Mouse (Mus musculus): ENCODE data around the gene Cdhr5. TPM values are rescaled to one million over a fixed set of nuclear protein-coding genes. Genes with fewer than 3 reads are reported as not detected.
"Not testable (repeated sequence)": the region's sequence is repeated elsewhere in the genome, so short reads cannot be mapped to it uniquely, and the experiment has no call there.

Gene Cdhr5
- total RNA-seq, 2 experiments from 2014 or later: not detected

- no peak for DNase-seq
Measured at GRCm38 (mm10) chr7:141277701-141278678, 1.4 kb upstream of the Cdhr5 start.

- no peak for DNase-seq
Measured at GRCm38 (mm10) chr7:141275356-141275755, 1.2 kb downstream of the Cdhr5 start.

- no peak for DNase-seq
Measured at GRCm38 (mm10) chr7:141270631-141271030, 6.0 kb downstream of the Cdhr5 start.

GRCm38 (mm10) chr7:141269273-141269545 lies 7.4 kb downstream of the Cdhr5 start:
- no peak for DNase-seq

GRCm38 (mm10) chr7:141268466-141269272 lies 7.9 kb downstream of the Cdhr5 start:
- no peak for DNase-seq

GRCm38 (mm10) chr7:141265739-141266561 lies 10.6 kb downstream of the Cdhr5 start, which contains the start of gene Irf7:
Gene Irf7, minus strand, starts transcription at chr7:141266481.
- DNase-seq: no peak

- no peak for DNase-seq
Measured at GRCm38 (mm10) chr7:141265411-141265738, 11.2 kb downstream of the Cdhr5 start.

GRCm38 (mm10) chr7:141264761-141265410 lies 11.7 kb downstream of the Cdhr5 start:
- DNase-seq: no peak

- DNase-seq: no peak
Measured at GRCm38 (mm10) chr7:141264041-141264700, 12.4 kb downstream of the Cdhr5 start.

GRCm38 (mm10) chr7:141263640-141264039 lies 12.9 kb downstream of the Cdhr5 start:
- no peak for DNase-seq

- DNase-seq: no peak
Measured at GRCm38 (mm10) chr7:141261480-141261879, 15.1 kb downstream of the Cdhr5 start.

GRCm38 (mm10) chr7:141256159-141256558 lies 20.4 kb downstream of the Cdhr5 start:
- no peak for DNase-seq

GRCm38 (mm10) chr7:141250486-141250885 lies 26.1 kb downstream of the Cdhr5 start:
- DNase-seq: not testable (repeated sequence)

- no peak for DNase-seq
Measured at GRCm38 (mm10) chr7:141231551-141231950, 45.0 kb downstream of the Cdhr5 start.

GRCm38 (mm10) chr7:141231111-141231510 lies 45.5 kb downstream of the Cdhr5 start:
- DNase-seq: no peak

- no peak for DNase-seq
Measured at GRCm38 (mm10) chr7:141230570-141230969, 46.0 kb downstream of the Cdhr5 start.

GRCm38 (mm10) chr7:141229702-141230101 lies 46.9 kb downstream of the Cdhr5 start:
- DNase-seq: no peak

- peak; percentile 90 to 93 for DNase-seq
Measured at GRCm38 (mm10) chr7:141228279-141229067, 48.1 kb downstream of the Cdhr5 start, which contains the start of gene Phrf1. Gene Phrf1, plus strand, starts transcription at chr7:141228784.

- no peak for DNase-seq
Measured at GRCm38 (mm10) chr7:141227796-141228195, 48.8 kb downstream of the Cdhr5 start.

GRCm38 (mm10) chr7:141226535-141226934 lies 50.1 kb downstream of the Cdhr5 start:
- no peak for DNase-seq

Measured in layer of hippocampus, postnatal 36 days (tissue).